Mouse (Mus musculus) forebrain, embryonic 16.5 days (tissue): ENCODE data around the gene Spata18. TPM values are rescaled to one million over a fixed set of nuclear protein-coding genes. Genes with fewer than 3 reads are reported as not detected.

Experiments used
- ATAC-seq: fragments of 200-750 bp; cut with Nextera tagmentation; 2 replicates; pipeline ENCODE4 v1.8.0; 2017; ENCODE audit warnings: mild to moderate bottlenecking, moderate library complexity
- H3K27ac ChIP-seq: fragments of 300-500 bp; sonication (generic); 2 replicates; pipeline ENCODE4 v1.5.1; 2014; ENCODE audit warnings: low read length, control low read depth
- H3K27me3 ChIP-seq: fragments of 300-500 bp; sonication (generic); replicated peaks from 2 replicates; pipeline ENCODE4 v1.6.1; 2014; ENCODE audit warnings: low read length; ENCODE audit not compliant: control insufficient read depth, insufficient read depth
- H3K36me3 ChIP-seq: fragments of 300-500 bp; sonication (generic); 2 replicates; pipeline ENCODE4 v1.6.1; 2014; ENCODE audit not compliant: control insufficient read depth, insufficient read depth
- H3K4me1 ChIP-seq: fragments of 300-500 bp; sonication (generic); replicated peaks from 2 replicates; pipeline ENCODE4 v1.6.1; 2014; ENCODE audit warnings: low read length; ENCODE audit not compliant: control insufficient read depth, insufficient read depth
- H3K4me2 ChIP-seq: fragments of 300-500 bp; sonication (generic); 2 replicates; pipeline ENCODE4 v1.6.1; 2014; ENCODE audit warnings: mild to moderate bottlenecking, low read length, control low read depth
- H3K4me3 ChIP-seq: fragments of 300-500 bp; sonication (generic); replicated peaks from 2 replicates; pipeline ENCODE4 v1.5.1; 2014; ENCODE audit warnings: mild to moderate bottlenecking, low read length, control low read depth
- H3K9ac ChIP-seq: fragments of 300-500 bp; sonication (generic); replicated peaks from 2 replicates; pipeline ENCODE4 v1.6.1; 2014; ENCODE audit warnings: low read depth, low read length, control low read depth
- H3K9me3 ChIP-seq: fragments of 300-500 bp; sonication (generic); 2 replicates; pipeline ENCODE4 v1.6.1; 2016; ENCODE audit warnings: low read length; ENCODE audit not compliant: control insufficient read depth
- WGBS: fragments of 180-500 bp; shearing (Covaris S2); extraction: QIAGEN DNeasy Blood & Tissue Kit; methylation state at CpG from one replicate; pipeline ENCODE4 v1.1.7; 2014; 5-methylcytosine and 5-hydroxymethylcytosine counted together
- polyA plus RNA-seq: library from polyadenylated mRNA; unstranded; fragments of >200 nt; fragmentation: Nextera tagmentation; extraction: Ambion mirVana; gene quantifications from 2 replicates; pipeline ENCODE4 v1.2.1, GENCODE M21; 2015

Spata18 gene
- polyA plus RNA-seq, 1 experiment from 2014 or later = 0.44 TPM

DNA sequence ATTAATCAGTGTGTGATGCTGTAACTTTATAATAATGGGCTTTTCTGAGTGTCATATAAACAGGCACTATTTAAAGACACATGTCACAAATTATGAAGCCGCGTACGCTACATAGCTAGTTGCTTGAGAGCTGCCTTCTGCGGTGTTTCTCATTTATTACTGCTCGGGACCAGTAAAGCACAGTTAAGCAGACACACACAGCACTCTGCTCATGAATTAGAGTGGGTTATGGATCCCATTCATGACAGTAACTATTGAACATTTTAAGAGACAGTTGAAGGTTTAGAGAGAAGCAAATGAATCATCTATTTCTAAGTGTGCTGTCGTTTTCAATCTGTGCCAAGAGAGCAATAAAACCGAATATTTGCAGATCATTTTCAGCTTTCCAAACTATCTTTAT, 24.3 kb upstream of the Spata18 start:
- Histone ChIP-seq H3K4me3 (no peak overlapping the region), H3K9ac (no peak overlapping the region), H3K9me3 (no peaks in the 10 kb centered on the region; the same call in 1 of the 2 replicates), H3K4me1 (no peaks in the 10 kb centered on the region), H3K27ac (no peak overlapping the region), H3K36me3 (no peaks in the 10 kb centered on the region), H3K27me3 (no peaks in the 10 kb centered on the region; the same call in 1 of the 2 replicates), H3K4me2 (no peak overlapping the region)
- no peak for ATAC-seq
- 89% methylated on average over 7 of the region's 7 CpGs for WGBS

DNA sequence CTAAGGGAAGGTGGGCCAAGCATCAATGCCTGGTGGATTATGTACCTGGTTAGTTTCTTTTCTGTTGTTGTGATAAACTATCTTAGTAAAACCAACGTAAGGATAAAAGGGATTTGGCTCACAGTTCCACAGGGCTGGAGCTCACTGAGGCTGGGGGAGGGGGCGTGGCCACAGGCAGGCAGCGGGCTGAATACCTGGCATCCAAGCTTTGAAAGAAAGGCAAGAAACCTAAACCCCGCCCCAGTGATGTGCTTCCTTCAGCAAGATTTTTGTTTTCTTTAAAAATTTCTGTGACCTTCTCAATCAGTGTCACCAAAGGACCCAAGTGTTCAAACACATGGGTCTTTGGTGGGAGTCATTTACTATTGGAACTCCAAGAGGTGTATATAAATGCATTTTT, 23.6 kb upstream of the Spata18 start:
- ATAC-seq = no peak
- Histone ChIP-seq H3K4me3 (no peak overlapping the region), H3K4me2 (no peak overlapping the region), H3K27me3 (no peaks in the 10 kb centered on the region; the same call in 1 of the 2 replicates), H3K9me3 (no peaks in the 10 kb centered on the region; the same call in 1 of the 2 replicates), H3K9ac (no peak overlapping the region), H3K36me3 (no peaks in the 10 kb centered on the region), H3K27ac (no peak overlapping the region), H3K4me1 (no peaks in the 10 kb centered on the region)
- WGBS = 49% methylated on average over 4 of the region's 4 CpGs

DNA sequence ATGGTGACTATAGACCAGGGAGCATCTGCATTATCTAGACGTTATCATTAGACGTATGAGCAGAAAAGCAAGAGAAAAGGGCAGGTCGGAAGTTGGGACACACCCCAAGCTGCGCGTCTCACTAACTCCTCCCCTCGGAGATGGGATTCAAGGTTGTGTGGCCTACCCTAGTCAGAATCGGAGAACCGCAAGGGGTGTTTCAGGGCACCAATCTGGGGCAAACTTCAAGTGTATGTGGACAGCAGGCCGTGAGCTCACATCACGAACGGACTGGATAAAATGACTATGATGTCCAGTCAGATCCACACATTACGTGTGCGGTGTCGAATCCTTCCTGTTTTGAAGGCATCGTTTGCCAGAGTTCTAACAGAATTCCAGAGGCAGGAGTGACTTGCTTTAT, 23.2 kb upstream of the Spata18 start:
- WGBS = 72% methylated on average over 15 of the region's 15 CpGs
- Histone ChIP-seq H3K4me3 (no peak overlapping the region), H3K9ac (no peak overlapping the region), H3K27me3 (no peaks in the 10 kb centered on the region; the same call in 1 of the 2 replicates), H3K4me1 (no peaks in the 10 kb centered on the region), H3K9me3 (no peaks in the 10 kb centered on the region; the same call in 1 of the 2 replicates), H3K27ac (no peak overlapping the region), H3K4me2 (no peak overlapping the region), H3K36me3 (no peaks in the 10 kb centered on the region)
- no peak for ATAC-seq

DNA sequence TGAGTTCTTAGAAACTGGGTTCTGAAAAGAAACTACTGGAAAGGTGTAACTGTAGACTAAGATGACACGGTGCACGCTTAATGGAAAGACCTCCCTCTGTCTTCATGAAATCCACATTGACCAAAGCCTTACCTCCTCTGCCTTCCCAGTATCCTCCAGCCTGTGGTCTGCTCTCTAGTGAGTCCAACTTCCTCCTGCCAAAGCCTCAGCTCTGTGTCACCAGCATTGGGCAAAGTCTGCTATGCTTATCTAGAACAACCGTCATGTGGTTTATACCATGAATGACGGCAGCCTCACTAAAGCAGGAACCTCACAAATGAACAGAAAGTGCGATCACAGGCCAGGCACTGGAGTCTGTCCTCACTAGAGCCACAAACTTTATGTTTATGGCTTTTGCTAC, 21.0 kb upstream of the Spata18 start:
- Histone ChIP-seq H3K4me3 (no peak overlapping the region), H3K27ac (no peak overlapping the region), H3K4me1 (no peaks in the 10 kb centered on the region), H3K27me3 (no peaks in the 10 kb centered on the region; the same call in 1 of the 2 replicates), H3K4me2 (no peak overlapping the region), H3K36me3 (peaks cover 13% of the 10 kb centered on the region), H3K9me3 (peaks cover 5% of the 10 kb centered on the region), H3K9ac (no peak overlapping the region)
- WGBS = 89% methylated on average over 5 of the region's 5 CpGs
- ATAC-seq = no peak

DNA sequence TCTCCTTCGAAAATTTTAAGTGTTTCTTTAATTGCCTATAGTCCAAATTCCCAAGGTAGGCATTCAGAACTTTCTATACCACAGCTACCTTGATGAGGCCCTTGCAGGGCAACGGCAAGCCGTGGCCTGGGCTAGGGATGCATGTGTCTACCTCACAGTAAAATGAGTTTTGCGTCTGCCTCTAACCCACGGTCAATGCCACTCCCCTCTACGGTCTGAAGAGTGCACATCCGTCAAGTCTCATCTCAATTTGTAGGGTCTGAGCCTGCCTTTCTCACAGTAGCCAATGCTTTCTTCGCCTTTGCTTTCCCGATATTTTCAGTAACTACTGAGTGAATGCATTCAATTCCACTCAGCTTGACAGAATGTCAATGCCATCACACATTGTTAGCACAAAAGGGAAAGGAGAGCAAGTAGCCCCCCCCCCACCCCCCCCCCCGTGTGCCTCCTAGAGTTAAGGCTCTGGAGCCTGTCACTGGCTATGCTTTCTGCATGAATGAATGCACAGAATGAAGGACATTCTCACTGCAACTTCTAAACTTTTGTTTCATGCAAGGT, 20.1 kb upstream of the Spata18 start:
- H3K4me3 ChIP-seq = no peak overlapping the region
- 31% methylated on average over 10 of the region's 10 CpGs for WGBS
- no peak overlapping the region for H3K4me2 ChIP-seq
- no peaks in the 10 kb centered on the region for H3K4me1 ChIP-seq
- H3K9ac ChIP-seq = no peak overlapping the region
- ATAC-seq = no peak
- no peaks in the 10 kb centered on the region; the same call in 1 of the 2 replicates for H3K27me3 ChIP-seq
- no peak overlapping the region for H3K27ac ChIP-seq
- H3K9me3 ChIP-seq = peaks cover 5% of the 10 kb centered on the region
- H3K36me3 ChIP-seq = peaks cover 15% of the 10 kb centered on the region

DNA sequence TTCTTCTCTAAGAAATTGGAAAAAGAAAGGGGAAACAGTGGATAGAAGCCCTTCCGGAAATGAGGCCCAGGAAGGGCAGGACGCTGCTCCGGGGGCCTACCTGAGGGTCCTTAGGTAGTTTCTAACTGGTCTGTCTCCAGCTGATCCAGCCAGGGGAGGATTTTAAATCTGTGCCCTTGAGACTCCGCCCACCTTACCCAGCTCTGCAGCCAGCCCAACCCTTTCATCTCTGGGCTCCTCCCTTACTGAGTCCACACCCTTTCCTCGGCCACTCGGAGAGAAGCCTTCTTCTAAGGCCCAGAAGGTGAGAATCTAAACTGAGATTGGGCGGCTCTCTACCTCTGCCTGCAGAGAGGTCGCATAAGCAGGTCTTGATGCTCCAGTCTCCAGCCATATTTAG, 18.9 kb upstream of the Spata18 start, which contains the start of gene Lrrc66:
Gene Lrrc66, minus strand, starts transcription at position 236 of the 400 bp plus-strand sequence.
- H3K9me3 ChIP-seq = peaks cover 5% of the 10 kb centered on the region
- no peak for ATAC-seq
- no peaks in the 10 kb centered on the region; the same call in 1 of the 2 replicates for H3K27me3 ChIP-seq
- H3K27ac ChIP-seq = no peak within 1 kb of the TSS
- no peak within 1 kb of the TSS for H3K4me2 ChIP-seq
- peaks cover under 1% of the 10 kb centered on the region; the same call in 1 of the 2 replicates for H3K4me1 ChIP-seq
- H3K4me3 ChIP-seq = no peak within 1 kb of the TSS
- peaks cover 15% of the 10 kb centered on the region for H3K36me3 ChIP-seq
- WGBS = 78% methylated on average over 8 of the region's 8 CpGs
- H3K9ac ChIP-seq = no peak within 1 kb of the TSS

DNA sequence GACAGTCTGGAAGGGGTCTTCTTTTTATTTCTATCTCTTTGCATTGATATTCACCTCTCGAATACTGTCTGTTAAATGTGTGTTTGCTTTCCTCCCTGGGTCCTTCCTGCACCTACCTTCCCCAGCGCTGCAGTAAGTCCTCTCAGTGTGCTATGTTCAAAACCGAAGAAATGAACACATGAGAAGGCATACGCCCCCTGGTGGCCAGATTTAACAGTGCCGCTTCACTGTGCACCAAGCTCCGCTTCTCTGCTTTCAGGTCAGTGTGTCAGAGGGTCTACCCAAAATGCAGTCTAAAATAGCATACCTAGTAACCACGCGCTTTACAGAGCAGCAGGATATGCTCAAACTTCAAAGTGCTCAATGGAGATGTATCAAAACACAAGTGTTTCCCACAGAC, 18.0 kb upstream of the Spata18 start:
- no peak overlapping the region for H3K27ac ChIP-seq
- peaks cover 5% of the 10 kb centered on the region for H3K9me3 ChIP-seq
- no peak overlapping the region for H3K4me2 ChIP-seq
- H3K4me3 ChIP-seq = no peak overlapping the region
- H3K9ac ChIP-seq = no peak overlapping the region
- H3K4me1 ChIP-seq = peaks cover 3% of the 10 kb centered on the region
- no peaks in the 10 kb centered on the region; the same call in 1 of the 2 replicates for H3K27me3 ChIP-seq
- WGBS = 56% methylated on average over 8 of the region's 8 CpGs
- 0 out of 2 replicates have a peak, but pooled peaks have one; percentile 13 for ATAC-seq
- peaks cover 15% of the 10 kb centered on the region for H3K36me3 ChIP-seq

DNA sequence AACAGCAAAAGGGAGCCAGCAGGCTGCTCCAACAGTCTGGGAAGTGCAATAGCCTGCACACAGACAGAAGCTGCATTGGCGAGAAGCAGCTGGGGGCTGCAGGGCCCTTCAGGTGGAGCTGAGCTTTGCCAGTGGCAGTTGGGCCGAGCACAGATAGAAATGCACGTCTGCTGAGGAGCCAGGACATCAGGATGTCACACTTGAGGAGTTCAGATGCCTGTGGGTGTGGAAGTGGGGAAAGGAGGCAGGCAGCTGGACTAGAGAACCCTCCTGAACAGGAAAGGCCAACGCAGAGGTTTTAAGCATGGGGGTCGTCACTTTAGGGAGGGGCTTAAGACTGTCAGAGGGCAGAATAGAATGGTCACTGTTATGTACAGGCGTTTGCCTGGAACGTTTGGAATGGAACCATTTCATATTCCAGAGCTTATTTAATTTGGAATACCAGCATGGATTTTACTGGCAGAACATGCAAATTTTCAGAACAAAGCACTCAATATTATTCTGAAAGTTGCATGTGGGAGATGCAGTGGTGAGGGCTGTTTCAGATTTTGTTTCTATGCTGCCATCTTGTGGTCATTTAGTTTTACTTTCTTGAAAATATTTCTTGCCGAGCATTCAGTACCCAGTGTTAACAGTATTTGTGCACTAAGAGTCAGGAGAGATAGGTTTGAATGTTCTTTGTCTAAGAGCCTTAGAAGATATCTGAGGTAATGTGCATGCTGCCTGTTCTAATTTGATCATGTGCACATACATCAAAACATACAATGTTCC, 13.7 kb upstream of the Spata18 start:
- 36% methylated on average over 8 of the region's 8 CpGs for WGBS
- peak overlapping the region; percentile 72 for H3K27ac ChIP-seq
- H3K4me1 ChIP-seq = peaks cover 3% of the 10 kb centered on the region
- no peak overlapping the region for H3K4me2 ChIP-seq
- peaks cover 5% of the 10 kb centered on the region for H3K9me3 ChIP-seq
- H3K9ac ChIP-seq = peak overlapping the region; percentile 6
- no peaks in the 10 kb centered on the region for H3K27me3 ChIP-seq
- H3K36me3 ChIP-seq = peaks cover 16% of the 10 kb centered on the region
- ATAC-seq = peak; percentile 88
- H3K4me3 ChIP-seq = no peak overlapping the region

DNA sequence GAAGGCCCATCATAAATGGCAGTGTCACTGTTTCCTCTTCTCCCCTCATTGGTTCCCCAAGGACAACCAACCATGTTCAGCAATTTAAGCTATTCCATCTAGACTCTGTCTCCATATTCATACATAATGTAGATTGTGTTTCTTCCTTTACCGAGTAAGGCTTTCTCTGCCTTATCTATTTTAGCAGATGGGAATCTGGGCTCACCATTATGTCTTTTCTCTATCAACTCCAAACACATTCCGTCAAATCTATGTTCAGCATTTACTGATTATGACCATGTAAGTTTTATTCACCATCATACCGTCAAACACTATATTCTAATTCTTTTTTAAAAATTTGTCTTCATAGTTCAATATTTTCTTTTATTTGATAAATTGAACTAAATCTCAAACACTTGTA, 10.1 kb upstream of the Spata18 start:
- ATAC-seq = no peak
- no peaks in the 10 kb centered on the region for H3K9me3 ChIP-seq
- WGBS = 85% methylated on average over 3 of the region's 3 CpGs

More for the DNA sequence above, 10.1 kb upstream of the Spata18 start:
- no peak overlapping the region for H3K9ac ChIP-seq
- peaks cover 2% of the 10 kb centered on the region; the same call in 1 of the 2 replicates for H3K36me3 ChIP-seq
- no peak overlapping the region for H3K27ac ChIP-seq
- H3K4me1 ChIP-seq = peaks cover 3% of the 10 kb centered on the region
- no peaks in the 10 kb centered on the region for H3K27me3 ChIP-seq
- no peak overlapping the region for H3K4me3 ChIP-seq
- H3K4me2 ChIP-seq = no peak overlapping the region
